Mouse (Mus musculus): ENCODE data around the gene Rsrp1.

The Rsrp1 gene

GRCm38 (mm10) chr4:134922111-134922924, 1.1 kb upstream of the Rsrp1 start:
- DNase-seq (ENCODE audit: low read depth): no peak

- no peak for DNase-seq (ENCODE audit: low read depth)
These were observed 507 bp upstream of the Rsrp1 start for GRCm38 (mm10) chr4:134922925-134923244.

- peak; percentile 85 for DNase-seq (ENCODE audit: low read depth)
These were observed 788 bp downstream of the Rsrp1 start for GRCm38 (mm10) chr4:134924019-134924741.

GRCm38 (mm10) chr4:134925206-134925605, 1.8 kb downstream of the Rsrp1 start:
- DNase-seq (ENCODE audit: low read depth): no peak

GRCm38 (mm10) chr4:134927815-134928463, 4.5 kb downstream of the Rsrp1 start:
- no peak for DNase-seq (ENCODE audit: low read depth)

GRCm38 (mm10) chr4:134928464-134928836, 5.1 kb downstream of the Rsrp1 start:
- no peak for DNase-seq (ENCODE audit: low read depth)

- no peak for DNase-seq (ENCODE audit: low read depth)
These were observed 6.1 kb downstream of the Rsrp1 start for GRCm38 (mm10) chr4:134929536-134929935.

- DNase-seq (ENCODE audit: low read depth): no peak
These were observed 6.8 kb downstream of the Rsrp1 start for GRCm38 (mm10) chr4:134930190-134930589.

- peak; percentile 98 for DNase-seq (ENCODE audit: low read depth)
These were observed 7.5 kb downstream of the Rsrp1 start, which contains the start of gene Syf2 for GRCm38 (mm10) chr4:134930684-134931481. Syf2 (plus strand) TSS chr4:134930898.

GRCm38 (mm10) chr4:134937240-134938176, 14.1 kb downstream of the Rsrp1 start:
- DNase-seq (ENCODE audit: low read depth): no peak

- no peak for DNase-seq (ENCODE audit: low read depth)
These were observed 16.5 kb downstream of the Rsrp1 start for GRCm38 (mm10) chr4:134939900-134940299.

GRCm38 (mm10) chr4:134943758-134944538, 20.6 kb downstream of the Rsrp1 start:
- no peak for DNase-seq (ENCODE audit: low read depth)

- no peak for DNase-seq (ENCODE audit: low read depth)
These were observed 22.8 kb downstream of the Rsrp1 start for GRCm38 (mm10) chr4:134946024-134946744.

GRCm38 (mm10) chr4:134950518-134951091, 27.2 kb downstream of the Rsrp1 start:
- DNase-seq (ENCODE audit: low read depth): no peak

GRCm38 (mm10) chr4:134954461-134954860, 31.1 kb downstream of the Rsrp1 start:
- no peak for DNase-seq (ENCODE audit: low read depth)

GRCm38 (mm10) chr4:134955196-134955595, 31.8 kb downstream of the Rsrp1 start:
- DNase-seq (ENCODE audit: low read depth): no peak

- no peak for DNase-seq (ENCODE audit: low read depth)
These were observed 32.5 kb downstream of the Rsrp1 start for GRCm38 (mm10) chr4:134955845-134956244.

- peak; percentile 79 for DNase-seq (ENCODE audit: low read depth)
These were observed 32.9 kb downstream of the Rsrp1 start for GRCm38 (mm10) chr4:134956328-134956727.

Data from c-Kit-positive CD71-negative TER-119-negative erythroid progenitor cells, embryonic 14.5 days (primary cell).